Mouse (Mus musculus) liver, embryonic 15.5 days (tissue): ENCODE data around the gene Frrs1. TPM values are rescaled to one million over a fixed set of nuclear protein-coding genes. Genes with fewer than 3 reads are reported as not detected.
A peak's percentile ranks its signal among the peaks of the same experiment; 100 is the strongest.

Experiments used
- ATAC-seq: fragments of 200-750 bp; cut with Nextera tagmentation; 2 replicates; pipeline ENCODE4 v1.8.0; 2017; ENCODE audit warnings: moderate number of reproducible peaks, mild to moderate bottlenecking, moderate library complexity; ENCODE audit not compliant: insufficient read depth
- H3K27ac ChIP-seq: fragments of 300-500 bp; sonication (generic); replicated peaks from 2 replicates; pipeline ENCODE4 v1.5.1; 2015; ENCODE audit warnings: mild to moderate bottlenecking, inconsistent platforms
- H3K27me3 ChIP-seq: fragments of 300-500 bp; sonication (generic); 2 replicates; pipeline ENCODE4 v1.6.1; 2015; ENCODE audit warnings: mild to moderate bottlenecking, inconsistent platforms
- H3K36me3 ChIP-seq: fragments of 300-500 bp; sonication (generic); replicated peaks from 2 replicates; pipeline ENCODE4 v1.6.1; 2015; ENCODE audit warnings: moderate library complexity, mild to moderate bottlenecking, inconsistent platforms
- H3K4me1 ChIP-seq: fragments of 300-500 bp; sonication (generic); replicated peaks from 2 replicates; pipeline ENCODE4 v1.6.1; 2015; ENCODE audit warnings: inconsistent platforms
- H3K4me2 ChIP-seq: fragments of 300-500 bp; sonication (generic); 2 replicates; pipeline ENCODE4 v1.6.1; 2015; ENCODE audit warnings: moderate library complexity, mild to moderate bottlenecking, inconsistent platforms
- H3K4me3 ChIP-seq: fragments of 300-500 bp; sonication (generic); replicated peaks from 2 replicates; pipeline ENCODE4 v1.5.1; 2015; ENCODE audit warnings: mild to moderate bottlenecking, inconsistent platforms
- H3K9ac ChIP-seq: fragments of 300-500 bp; sonication (generic); 2 replicates; pipeline ENCODE4 v1.6.1; 2015; ENCODE audit warnings: moderate library complexity, mild to moderate bottlenecking, inconsistent platforms
- H3K9me3 ChIP-seq: fragments of 300-500 bp; sonication (generic); replicated peaks from 2 replicates; pipeline ENCODE4 v1.6.1; 2016; ENCODE audit warnings: inconsistent platforms
- WGBS: fragments of 180-500 bp; shearing (Covaris S2); methylation state at CpG from one replicate; pipeline ENCODE4 v1.1.7; 2015; ENCODE audit warnings: mixed read lengths; ENCODE audit not compliant: insufficient replicate concordance; 5-methylcytosine and 5-hydroxymethylcytosine counted together
- polyA plus RNA-seq: library from polyadenylated mRNA; unstranded; fragments of >200 nt; fragmentation: Nextera tagmentation; extraction: Ambion mirVana; gene quantifications from 2 replicates; pipeline ENCODE4 v1.2.1, GENCODE M21; 2015

The Frrs1 gene
- polyA plus RNA-seq, 1 experiment from 2014 or later = 38.0 TPM

DNA sequence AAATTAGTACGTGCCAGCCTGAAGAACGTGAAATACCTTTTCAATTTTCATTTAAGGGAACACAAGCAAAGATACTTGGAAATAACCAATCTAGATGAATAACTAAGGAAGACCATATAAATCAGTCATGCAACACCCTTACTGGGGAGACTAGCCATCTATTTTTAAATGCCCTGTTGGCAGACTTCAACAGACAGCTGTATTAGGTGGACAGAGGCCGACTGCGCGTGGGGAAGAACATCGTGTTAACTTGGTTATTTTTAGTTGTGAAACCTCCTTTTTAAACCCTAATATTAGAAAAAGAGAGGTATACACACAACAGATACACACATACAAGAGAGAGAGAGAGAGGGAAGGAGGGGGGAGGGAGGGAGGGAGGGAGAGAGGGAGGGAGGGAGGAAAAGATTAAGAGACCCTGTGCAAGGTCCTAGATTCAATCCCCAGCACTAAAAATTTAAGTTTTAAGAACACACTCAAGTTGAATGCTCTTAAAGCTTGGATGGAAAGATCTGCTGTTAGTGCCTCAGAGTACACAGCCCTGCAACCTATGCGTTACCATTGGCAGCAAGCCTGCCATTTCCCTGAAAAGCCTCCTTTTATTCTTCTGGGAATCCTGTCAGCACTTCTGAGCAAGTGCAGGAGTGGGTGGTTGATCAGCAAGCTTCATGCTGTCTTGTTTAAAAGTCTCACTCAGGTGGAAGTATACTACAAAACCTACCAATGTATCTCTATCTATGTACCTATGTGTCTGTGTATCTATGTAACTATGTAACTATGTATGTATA, 26.5 kb upstream of the Frrs1 start:
- 78% methylated on average over 7 of the region's 7 CpGs for WGBS
- no peaks in the 10 kb centered on the region for H3K9me3 ChIP-seq
- no peak overlapping the region for H3K4me3 ChIP-seq
- peaks cover 10% of the 10 kb centered on the region for H3K4me1 ChIP-seq
- H3K9ac ChIP-seq = no peak overlapping the region
- no peak for ATAC-seq
- H3K27me3 ChIP-seq = no peaks in the 10 kb centered on the region
- H3K36me3 ChIP-seq = no peaks in the 10 kb centered on the region
- H3K4me2 ChIP-seq = no peak overlapping the region
- no peak overlapping the region for H3K27ac ChIP-seq

DNA sequence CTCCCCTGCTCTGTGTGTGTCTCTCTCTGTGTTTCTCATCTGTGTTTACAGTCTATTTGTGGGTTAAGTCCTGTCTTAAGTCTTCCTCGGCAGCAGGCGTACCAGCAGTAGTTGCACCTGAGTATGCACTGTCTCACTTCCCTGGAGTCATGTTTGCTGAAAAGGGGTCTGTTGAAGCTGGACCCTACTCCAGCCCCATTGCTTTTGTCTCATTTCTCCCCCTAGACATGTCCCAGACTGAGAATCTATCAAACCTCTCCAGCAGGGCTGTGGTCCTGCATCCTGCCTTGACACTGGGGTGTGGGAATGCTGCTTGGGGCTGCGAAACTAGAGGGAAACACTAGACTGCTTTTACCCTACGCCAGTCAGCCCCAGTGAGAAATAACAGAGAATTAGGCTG, 25.8 kb upstream of the Frrs1 start:
- Histone ChIP-seq H3K4me2 (no peak overlapping the region), H3K9me3 (no peaks in the 10 kb centered on the region), H3K9ac (no peak overlapping the region), H3K27me3 (no peaks in the 10 kb centered on the region), H3K4me3 (no peak overlapping the region), H3K4me1 (peaks cover 10% of the 10 kb centered on the region), H3K27ac (no peak overlapping the region), H3K36me3 (no peaks in the 10 kb centered on the region)
- ATAC-seq = no peak
- 69% methylated on average over 4 of the region's 4 CpGs for WGBS

- no peak for ATAC-seq
- Histone ChIP-seq H3K36me3 (no peaks in the 10 kb centered on the region), H3K27me3 (no peaks in the 10 kb centered on the region), H3K27ac (no peak overlapping the region), H3K9me3 (no peaks in the 10 kb centered on the region), H3K4me3 (no peak overlapping the region), H3K4me2 (no peak overlapping the region), H3K9ac (no peak overlapping the region), H3K4me1 (peaks cover 10% of the 10 kb centered on the region)
- 74% methylated on average over 6 of the region's 6 CpGs for WGBS
These were observed 25.0 kb upstream of the Frrs1 start for GRCm38 (mm10) chr3:116834241-116834640.

GRCm38 (mm10) chr3:116835350-116835749, 23.9 kb upstream of the Frrs1 start:
- H3K9me3 ChIP-seq = no peaks in the 10 kb centered on the region
- 47% methylated on average over 4 of the region's 4 CpGs for WGBS
- no peak overlapping the region for H3K4me3 ChIP-seq
- H3K4me1 ChIP-seq = peaks cover 10% of the 10 kb centered on the region
- ATAC-seq = no peak
- H3K27me3 ChIP-seq = no peaks in the 10 kb centered on the region
- peak overlapping the region; percentile 73 for H3K4me2 ChIP-seq
- no peak overlapping the region for H3K27ac ChIP-seq
- H3K9ac ChIP-seq = no peak overlapping the region
- H3K36me3 ChIP-seq = no peaks in the 10 kb centered on the region

DNA sequence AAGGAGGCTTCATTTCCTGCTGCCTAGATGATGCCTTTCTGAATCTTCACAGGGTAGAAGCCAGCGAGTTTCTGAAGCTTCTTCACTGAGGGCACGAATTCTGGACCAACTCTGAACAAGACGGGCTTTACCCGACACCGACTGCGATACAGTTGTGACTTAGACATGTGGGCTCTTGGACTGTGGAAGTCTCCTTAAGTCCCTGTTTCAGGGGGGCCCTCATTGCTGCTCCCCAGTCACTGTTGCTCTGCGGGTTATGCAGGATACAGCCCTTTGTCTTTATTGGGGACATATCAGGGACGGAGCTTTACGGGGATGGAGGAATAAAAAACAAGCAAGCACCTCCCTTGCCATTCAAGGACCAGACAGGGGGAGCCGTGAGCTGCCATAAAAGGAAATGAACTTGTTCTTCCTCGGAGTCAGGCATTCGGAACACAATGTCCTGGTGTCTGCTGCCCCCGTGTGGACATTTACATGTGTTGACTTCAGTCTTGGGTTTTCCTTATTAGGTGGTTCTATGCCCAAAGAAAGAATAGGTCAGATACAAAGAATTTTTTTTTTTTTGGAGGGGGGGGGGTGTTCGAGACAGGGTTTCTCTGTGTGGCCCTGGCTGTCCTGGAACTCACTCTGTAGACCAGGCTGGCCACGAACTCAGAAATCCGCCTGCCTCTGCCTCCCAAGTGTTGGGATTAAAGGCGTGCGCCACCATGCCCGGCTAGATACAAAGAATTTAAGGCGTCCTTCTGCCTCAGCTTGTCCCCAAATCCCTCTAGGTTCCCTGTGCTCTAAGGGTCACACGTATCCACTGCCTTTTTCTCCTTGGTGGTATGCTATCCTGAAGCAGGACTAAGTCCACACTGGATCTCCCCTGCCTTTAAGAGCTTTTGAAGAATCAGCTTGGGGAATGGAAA, 23.2 kb upstream of the Frrs1 start:
- 21% methylated on average over 21 of the region's 21 CpGs for WGBS
- H3K4me1 ChIP-seq = peaks cover 10% of the 10 kb centered on the region
- no peaks in the 10 kb centered on the region for H3K9me3 ChIP-seq
- ATAC-seq = peak; percentile 66
- H3K4me3 ChIP-seq = peak overlapping the region; percentile 42
- no peaks in the 10 kb centered on the region for H3K36me3 ChIP-seq
- no peaks in the 10 kb centered on the region for H3K27me3 ChIP-seq
- H3K4me2 ChIP-seq = peak overlapping the region; percentile 73
- H3K9ac ChIP-seq = 0 out of 2 replicates have a peak overlapping the region, but pooled peaks have one; percentile 3
- H3K27ac ChIP-seq = no peak overlapping the region

GRCm38 (mm10) chr3:116836681-116837475, 22.4 kb upstream of the Frrs1 start:
- no peaks in the 10 kb centered on the region for H3K27me3 ChIP-seq
- no peak overlapping the region for H3K9ac ChIP-seq
- no peak overlapping the region for H3K4me2 ChIP-seq
- H3K27ac ChIP-seq = no peak overlapping the region
- H3K4me1 ChIP-seq = peaks cover 10% of the 10 kb centered on the region
- no peak overlapping the region for H3K4me3 ChIP-seq
- 69% methylated on average over 23 of the region's 23 CpGs for WGBS
- no peaks in the 10 kb centered on the region for H3K9me3 ChIP-seq
- H3K36me3 ChIP-seq = no peaks in the 10 kb centered on the region
- ATAC-seq = no peak

- WGBS = 69% methylated on average over 2 of the region's 2 CpGs
- H3K9me3 ChIP-seq = no peaks in the 10 kb centered on the region
- no peaks in the 10 kb centered on the region for H3K36me3 ChIP-seq
- H3K4me3 ChIP-seq = no peak overlapping the region
- no peak overlapping the region for H3K27ac ChIP-seq
- peaks cover 24% of the 10 kb centered on the region for H3K4me1 ChIP-seq
- no peaks in the 10 kb centered on the region for H3K27me3 ChIP-seq
- H3K4me2 ChIP-seq = no peak overlapping the region
- ATAC-seq = no peak
- H3K9ac ChIP-seq = no peak overlapping the region
These were observed 18.0 kb upstream of the Frrs1 start for GRCm38 (mm10) chr3:116841311-116841710.

GRCm38 (mm10) chr3:116844880-116845579, 14.2 kb upstream of the Frrs1 start:
- H3K4me1 ChIP-seq = peaks cover 22% of the 10 kb centered on the region
- no peak for ATAC-seq

GRCm38 (mm10) chr3:116846084-116846483, 13.2 kb upstream of the Frrs1 start:
- peaks cover 22% of the 10 kb centered on the region for H3K4me1 ChIP-seq
- WGBS = 13% methylated on average over 4 of the region's 4 CpGs
- no peaks in the 10 kb centered on the region for H3K27me3 ChIP-seq
- peak overlapping the region; percentile 31; the same call in 1 of the 2 replicates for H3K27ac ChIP-seq
- no peak overlapping the region for H3K4me2 ChIP-seq
- no peaks in the 10 kb centered on the region for H3K9me3 ChIP-seq
- no peak overlapping the region for H3K4me3 ChIP-seq
- no peak overlapping the region for H3K9ac ChIP-seq
- no peaks in the 10 kb centered on the region for H3K36me3 ChIP-seq
- ATAC-seq = peak; percentile 65

More at GRCm38 (mm10) chr3:116844880-116845579, 14.2 kb upstream of the Frrs1 start:
- Histone ChIP-seq H3K9ac (no peak overlapping the region), H3K36me3 (no peaks in the 10 kb centered on the region), H3K4me3 (no peak overlapping the region), H3K27ac (no peak overlapping the region), H3K27me3 (no peaks in the 10 kb centered on the region), H3K9me3 (no peaks in the 10 kb centered on the region), H3K4me2 (no peak overlapping the region)
- 65% methylated on average over 10 of the region's 10 CpGs for WGBS

DNA sequence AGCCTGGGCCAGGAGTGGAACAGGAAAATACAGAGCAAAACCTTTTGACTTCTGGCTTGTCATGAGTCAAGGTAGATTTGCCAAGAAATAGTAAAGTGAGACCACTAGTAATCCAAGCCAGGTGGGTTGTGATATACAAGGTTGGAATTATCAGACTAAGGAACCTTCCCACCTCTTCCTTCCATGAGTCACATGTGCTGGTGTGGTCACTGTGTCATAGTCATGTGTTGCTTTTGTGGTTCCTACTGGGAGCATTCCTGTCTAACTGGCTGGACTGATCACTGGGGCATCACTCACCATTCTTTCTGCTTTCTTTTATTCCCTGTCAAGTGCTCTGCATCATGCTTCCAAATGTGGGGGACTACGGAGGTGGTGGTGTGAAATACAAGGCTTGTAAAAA, 11.2 kb upstream of the Frrs1 start:
- no peak for ATAC-seq
- Histone ChIP-seq H3K36me3 (no peaks in the 10 kb centered on the region), H3K4me2 (no peak overlapping the region), H3K27ac (no peak overlapping the region), H3K9ac (no peak overlapping the region), H3K4me1 (peaks cover 22% of the 10 kb centered on the region), H3K27me3 (peaks cover 12% of the 10 kb centered on the region), H3K9me3 (no peaks in the 10 kb centered on the region), H3K4me3 (no peak overlapping the region)
- 86% methylated on average over 1 of the region's 1 CpGs for WGBS
